Mouse (Mus musculus) urinary bladder, postnatal 25 days (tissue): Measurements from ENCODE around the gene Fscb.

Experiments
- DNase-seq: peaks from one replicate; pipeline ENCODE4 v3.0.0; 2022; ENCODE audit warnings: low spot score

Gene Fscb

DNA sequence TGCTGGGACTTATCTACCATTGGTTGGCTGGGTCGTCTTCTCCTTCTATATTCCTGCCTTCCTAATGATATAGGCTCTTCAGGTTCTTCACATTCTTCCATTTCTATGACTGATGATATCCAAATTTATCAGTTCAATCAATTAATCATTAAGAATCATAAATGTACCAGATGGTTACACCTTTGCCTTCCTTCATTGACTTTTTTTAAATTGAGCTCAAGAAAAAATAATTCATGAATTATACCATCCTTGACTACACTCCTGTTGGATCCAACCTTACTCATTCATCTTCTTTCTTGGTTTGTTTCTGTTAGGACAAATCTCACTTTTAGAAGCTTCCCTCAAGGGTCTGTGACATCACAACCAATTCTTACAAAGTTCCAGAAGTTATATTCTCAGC is at the start of gene Fscb:
TSS of gene Fscb (minus strand) at position 101 of the 400 bp plus-strand sequence.
- DNase-seq = no peak

DNA sequence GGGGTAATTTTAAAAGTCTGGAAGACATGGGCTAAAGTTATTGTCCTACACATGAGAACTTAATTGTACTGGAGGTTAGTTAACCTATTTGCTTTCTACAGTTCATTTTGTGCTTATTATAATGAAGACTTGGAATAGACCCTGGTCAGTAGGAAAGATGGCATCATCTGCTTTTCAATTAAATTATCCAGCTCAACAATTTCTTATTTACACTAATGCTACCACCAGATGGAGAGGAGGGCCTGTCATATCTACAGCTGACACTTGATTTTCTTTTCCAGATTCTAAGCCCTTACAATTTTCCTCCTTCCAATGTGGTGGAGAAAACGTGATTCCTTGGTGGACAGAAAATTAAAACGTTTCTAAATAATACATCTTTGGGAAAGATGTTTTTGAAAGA is 42.3 kb upstream of the Fscb start:
- DNase-seq = no peak

DNA sequence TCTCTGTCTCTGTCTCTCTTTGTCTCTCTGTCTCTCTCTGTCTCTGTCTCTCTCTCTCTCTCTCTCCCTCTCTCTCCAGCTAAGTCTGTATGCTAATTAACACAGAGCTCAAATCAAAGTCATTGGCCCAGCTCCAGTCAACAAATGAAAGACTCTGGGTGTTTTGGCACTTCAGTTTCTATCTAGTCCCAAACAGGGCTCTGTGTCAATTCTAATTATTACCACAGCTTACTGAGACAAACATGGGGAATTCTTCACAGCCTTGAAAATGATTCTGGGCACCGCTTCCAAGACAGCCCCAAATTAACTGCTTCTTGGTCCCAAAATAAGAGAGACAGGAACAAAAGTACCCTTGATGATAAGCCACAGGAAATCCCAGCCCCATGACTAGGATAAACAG is 38.9 kb upstream of the Fscb start:
- DNase-seq = no peak

DNA sequence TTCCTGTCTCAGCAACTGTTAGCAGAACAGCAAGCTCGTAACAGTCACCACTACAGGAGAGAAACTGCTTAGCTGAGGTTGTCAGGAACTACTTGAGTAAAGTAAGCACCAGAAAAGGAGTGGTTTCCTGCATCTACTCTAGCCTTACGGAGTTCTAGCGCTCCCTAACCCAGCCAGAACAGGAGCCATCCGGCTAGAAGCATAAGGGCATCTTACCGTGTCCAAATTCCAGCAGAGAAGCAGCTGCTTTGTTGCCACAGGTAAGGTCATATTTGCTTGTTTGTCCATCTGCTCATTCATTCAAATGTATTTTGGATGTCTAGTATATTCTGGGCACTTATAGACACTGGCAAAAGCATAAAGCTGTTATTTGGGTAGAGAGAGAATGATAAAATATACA is 23.2 kb upstream of the Fscb start:
- DNase-seq = no peak

DNA sequence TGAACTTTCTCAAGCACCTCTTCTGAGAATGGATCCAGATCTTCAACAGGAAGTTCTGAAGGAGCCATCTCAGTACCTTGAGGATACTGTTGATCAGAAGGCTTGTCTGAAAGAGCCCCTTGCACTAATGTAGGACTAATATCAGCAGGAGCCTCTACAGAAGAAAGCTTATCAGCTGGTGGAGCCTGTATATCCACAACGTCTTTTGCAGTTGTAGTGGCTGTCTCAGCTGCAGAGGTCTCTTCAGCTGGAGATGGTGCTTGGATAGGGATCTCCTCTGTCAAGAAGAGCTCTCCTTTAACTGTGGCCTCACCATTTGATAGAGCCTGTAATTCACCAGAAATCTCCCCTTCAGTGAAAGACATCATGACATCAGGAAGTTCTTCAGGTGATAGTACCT is 875 bp downstream of the Fscb start:
- no peak for DNase-seq

DNA sequence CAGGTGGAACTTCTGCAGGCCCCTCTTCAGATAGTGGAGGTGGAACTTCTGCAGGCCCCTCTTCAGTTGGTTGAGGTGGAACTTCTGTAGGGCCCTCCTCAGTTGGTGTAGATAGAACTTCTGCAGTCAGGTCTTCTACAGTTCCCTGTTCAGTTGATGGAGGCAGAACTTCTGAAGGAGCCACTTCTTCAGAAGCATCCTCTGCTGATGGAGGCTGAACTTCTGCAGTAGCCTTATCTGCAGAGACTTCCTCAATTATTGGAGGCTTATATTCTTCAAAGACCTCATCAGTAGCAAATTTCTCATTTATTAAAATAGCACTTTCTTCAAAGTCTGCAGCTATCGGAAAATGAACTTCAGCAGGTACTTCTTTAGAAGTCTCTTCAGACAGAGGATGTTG is 1.4 kb downstream of the Fscb start:
- DNase-seq = no peak

DNA sequence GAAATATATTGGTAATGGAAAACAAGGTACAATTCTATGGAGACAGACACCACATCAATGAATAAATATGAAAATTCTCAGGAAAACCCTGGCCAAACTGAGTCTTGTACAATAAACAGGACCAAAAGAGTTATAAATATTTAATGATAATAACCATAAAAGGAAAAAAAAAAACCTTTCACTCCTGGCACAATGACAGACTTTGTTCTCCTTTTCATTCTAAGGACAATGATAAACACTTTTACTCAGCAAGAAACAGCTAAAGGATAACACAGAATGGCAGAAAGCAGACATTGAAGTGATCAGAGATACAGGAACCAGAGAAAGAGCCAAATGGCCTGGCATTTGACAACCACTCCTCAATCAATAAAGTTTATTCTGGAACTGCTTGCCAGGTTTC is 19.3 kb downstream of the Fscb start:
- no peak for DNase-seq

DNA sequence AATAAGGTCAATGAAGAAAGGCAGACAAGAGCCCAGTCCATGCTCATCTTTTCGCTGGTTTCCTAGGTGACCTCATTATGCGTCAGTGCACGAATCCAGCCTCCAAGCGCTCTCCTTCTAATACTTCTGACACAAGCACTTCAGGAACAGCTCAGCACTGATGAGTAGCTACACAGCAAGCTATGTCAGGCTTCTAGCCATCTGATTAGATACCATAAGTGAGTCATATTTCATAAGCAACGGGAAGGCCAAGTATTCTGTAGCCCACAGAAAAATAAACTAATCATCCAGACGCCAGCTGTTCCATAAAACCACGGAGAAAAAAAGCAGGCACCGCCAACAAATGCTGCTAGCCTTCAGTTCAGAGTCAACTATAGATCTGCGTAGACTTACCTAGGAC is 24.6 kb downstream of the Fscb start:
- no peak for DNase-seq

- DNase-seq = no peak
Measured at GRCm38 (mm10) chr12:64436675-64437074, 37.8 kb downstream of the Fscb start.
